Mouse (Mus musculus): ENCODE data around the gene Ptpre. TPM values are rescaled to one million over a fixed set of nuclear protein-coding genes. Genes with fewer than 3 reads are reported as not detected.

Ptpre gene
- polyA plus RNA-seq, 1 experiment from 2014 or later, result 0.77 TPM

- DNase-seq (ENCODE audit: low spot score), result no peak
Observed at GRCm38 (mm10) chr7:135578715-135579325, 41.5 kb downstream of the Ptpre start.

GRCm38 (mm10) chr7:135580306-135581091 lies 43.2 kb downstream of the Ptpre start:
- 83% methylated on average over 7 of the region's 7 CpGs for WGBS
- Histone ChIP-seq H3K9me3 (ENCODE audit: control insufficient read depth, low read length) (no peaks in the 10 kb centered on the region), H3K4me3 (ENCODE audit: low read depth, low read length) (no peak overlapping the region), H3K4me2 (ENCODE audit: low read depth, low read length, severe bottlenecking) (no peak overlapping the region), H3K36me3 (ENCODE audit: control insufficient read depth, insufficient read depth, low read length) (no peaks in the 10 kb centered on the region), H3K4me1 (replicated peaks; ENCODE audit: control insufficient read depth, insufficient read depth, low read length) (no peaks in the 10 kb centered on the region), H3K27me3 (ENCODE audit: control insufficient read depth, insufficient read depth, low read length) (no peaks in the 10 kb centered on the region), H3K9ac (ENCODE audit: low read length) (no peak overlapping the region), H3K27ac (ENCODE audit: low read depth, low read length) (no peak overlapping the region)
- no peak for DNase-seq (ENCODE audit: low spot score)
- no peak for ATAC-seq (replicated peaks; ENCODE audit: low FRiP score)

More at GRCm38 (mm10) chr7:135578715-135579325, 41.5 kb downstream of the Ptpre start:
- Histone ChIP-seq H3K4me2 (ENCODE audit: low read depth, low read length, severe bottlenecking) (no peak overlapping the region), H3K4me1 (replicated peaks; ENCODE audit: control insufficient read depth, insufficient read depth, low read length) (no peaks in the 10 kb centered on the region), H3K9ac (ENCODE audit: low read length) (no peak overlapping the region), H3K36me3 (ENCODE audit: control insufficient read depth, insufficient read depth, low read length) (no peaks in the 10 kb centered on the region), H3K27me3 (ENCODE audit: control insufficient read depth, insufficient read depth, low read length) (no peaks in the 10 kb centered on the region), H3K9me3 (ENCODE audit: control insufficient read depth, low read length) (no peaks in the 10 kb centered on the region), H3K4me3 (ENCODE audit: low read depth, low read length) (no peak overlapping the region), H3K27ac (ENCODE audit: low read depth, low read length) (no peak overlapping the region)
- 77% methylated on average over 16 of the region's 16 CpGs for WGBS
- no peak for ATAC-seq (replicated peaks; ENCODE audit: low FRiP score)

DNA sequence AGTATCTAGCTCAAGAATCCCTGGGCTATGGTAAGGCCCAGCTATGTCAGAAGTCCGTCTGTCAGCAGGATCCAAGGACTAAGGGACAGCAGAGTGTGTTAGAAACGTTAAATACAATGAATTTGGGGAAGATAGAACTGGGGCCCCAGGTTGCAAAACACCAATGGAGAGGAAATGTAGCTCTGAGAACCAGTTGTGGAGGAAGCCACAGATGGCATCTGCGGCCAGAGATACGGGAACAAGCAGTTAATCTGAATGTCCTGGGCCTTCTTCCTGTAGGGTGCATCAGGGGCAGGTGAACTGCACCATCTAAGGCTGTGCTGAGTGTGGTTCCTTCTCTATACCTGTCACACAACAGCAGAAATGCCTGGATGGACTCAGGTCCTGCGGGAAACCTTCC lies 43.8 kb downstream of the Ptpre start:
- no peak for ATAC-seq (replicated peaks; ENCODE audit: low FRiP score)

GRCm38 (mm10) chr7:135585125-135585687 lies 47.9 kb downstream of the Ptpre start:
- Histone ChIP-seq H3K27ac (ENCODE audit: low read depth, low read length) (no peak overlapping the region), H3K9me3 (ENCODE audit: control insufficient read depth, low read length) (no peaks in the 10 kb centered on the region), H3K4me1 (replicated peaks; ENCODE audit: control insufficient read depth, insufficient read depth, low read length) (no peaks in the 10 kb centered on the region), H3K9ac (ENCODE audit: low read length) (no peak overlapping the region), H3K27me3 (ENCODE audit: control insufficient read depth, insufficient read depth, low read length) (no peaks in the 10 kb centered on the region), H3K4me2 (ENCODE audit: low read depth, low read length, severe bottlenecking) (no peak overlapping the region), H3K36me3 (ENCODE audit: control insufficient read depth, insufficient read depth, low read length) (no peaks in the 10 kb centered on the region), H3K4me3 (ENCODE audit: low read depth, low read length) (no peak overlapping the region)
- DNase-seq (ENCODE audit: low spot score) (no peak), ATAC-seq (replicated peaks; ENCODE audit: low FRiP score) (no peak)
- WGBS, result 94% methylated on average over 1 of the region's 1 CpGs

More for the DNA sequence above, 43.8 kb downstream of the Ptpre start:
- no peak overlapping the region for H3K4me2 ChIP-seq (ENCODE audit: low read depth, low read length, severe bottlenecking)
- H3K4me3 ChIP-seq (ENCODE audit: low read depth, low read length), result no peak overlapping the region
- DNase-seq (ENCODE audit: low spot score), result no peak
- H3K36me3 ChIP-seq (ENCODE audit: control insufficient read depth, insufficient read depth, low read length), result no peaks in the 10 kb centered on the region
- H3K27ac ChIP-seq (ENCODE audit: low read depth, low read length), result no peak overlapping the region
- no peaks in the 10 kb centered on the region for H3K4me1 ChIP-seq (replicated peaks; ENCODE audit: control insufficient read depth, insufficient read depth, low read length)
- no peak overlapping the region for H3K9ac ChIP-seq (ENCODE audit: low read length)
- H3K27me3 ChIP-seq (ENCODE audit: control insufficient read depth, insufficient read depth, low read length), result no peaks in the 10 kb centered on the region
- no peaks in the 10 kb centered on the region for H3K9me3 ChIP-seq (ENCODE audit: control insufficient read depth, low read length)
- WGBS, result 82% methylated on average over 5 of the region's 5 CpGs

DNA sequence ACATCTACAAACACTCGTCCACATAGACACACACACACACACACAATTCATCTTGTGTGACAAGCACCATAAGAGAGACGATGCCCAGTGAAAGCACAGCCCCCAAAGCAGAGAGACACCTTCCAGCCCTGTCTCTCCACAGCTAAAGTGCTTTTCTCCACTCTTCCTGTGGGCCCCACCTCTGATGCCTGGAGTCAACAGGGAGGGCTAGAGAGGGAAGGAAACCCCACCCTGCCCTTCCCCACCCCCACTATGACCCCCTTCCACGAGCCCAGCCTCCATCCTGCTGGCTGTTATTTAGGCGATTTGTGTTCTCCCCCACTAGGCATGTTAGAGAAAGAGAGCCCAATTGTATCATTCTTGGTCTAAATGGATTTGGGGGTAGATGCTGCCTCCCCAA lies 49.1 kb downstream of the Ptpre start:
- H3K27ac ChIP-seq (ENCODE audit: low read depth, low read length), result no peak overlapping the region
- no peaks in the 10 kb centered on the region for H3K4me1 ChIP-seq (replicated peaks; ENCODE audit: control insufficient read depth, insufficient read depth, low read length)
- WGBS, result 42% methylated on average over 4 of the region's 4 CpGs

DNA sequence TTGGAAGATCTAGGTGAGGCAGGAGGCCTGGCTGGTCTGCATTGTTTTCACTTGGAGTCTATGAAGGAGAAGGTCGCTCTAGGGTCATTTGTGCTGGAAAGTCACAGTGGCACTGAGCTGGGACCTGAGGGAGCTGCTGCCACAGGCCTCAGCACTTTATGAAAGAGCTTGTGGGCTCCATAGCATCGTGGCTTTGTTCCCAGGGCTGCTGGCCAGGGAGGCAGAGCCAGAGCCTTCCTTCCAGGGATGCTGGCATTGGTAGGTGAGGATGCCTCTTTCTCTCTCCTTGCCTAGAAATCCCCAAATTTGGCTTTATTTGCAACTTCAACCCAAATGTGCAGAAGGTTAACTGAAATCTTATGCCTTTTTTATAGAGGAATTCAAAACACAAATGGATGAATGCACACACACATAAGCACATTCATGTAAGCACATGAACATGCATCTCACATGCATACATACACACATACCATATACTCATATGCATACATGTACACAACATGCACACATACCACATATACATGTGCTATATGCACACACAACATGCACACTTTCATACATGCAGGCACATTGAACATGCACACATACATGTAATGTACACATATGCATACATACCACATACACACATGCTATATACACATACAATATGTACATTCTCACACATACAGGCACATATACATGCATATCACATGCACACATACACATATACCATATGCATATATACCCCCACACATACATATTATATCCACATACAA lies 50.7 kb downstream of the Ptpre start:
- Histone ChIP-seq H3K4me1 (replicated peaks; ENCODE audit: control insufficient read depth, insufficient read depth, low read length) (no peaks in the 10 kb centered on the region), H3K9ac (ENCODE audit: low read length) (no peak overlapping the region), H3K4me3 (ENCODE audit: low read depth, low read length) (no peak overlapping the region), H3K27ac (ENCODE audit: low read depth, low read length) (no peak overlapping the region), H3K36me3 (ENCODE audit: control insufficient read depth, insufficient read depth, low read length) (no peaks in the 10 kb centered on the region), H3K4me2 (ENCODE audit: low read depth, low read length, severe bottlenecking) (no peak overlapping the region), H3K9me3 (ENCODE audit: control insufficient read depth, low read length) (no peaks in the 10 kb centered on the region), H3K27me3 (ENCODE audit: control insufficient read depth, insufficient read depth, low read length) (no peaks in the 10 kb centered on the region)
- WGBS, result 73% methylated on average over 2 of the region's 2 CpGs
- no peak for ATAC-seq (replicated peaks; ENCODE audit: low FRiP score)
- DNase-seq (ENCODE audit: low spot score), result no peak

More for the DNA sequence above, 49.1 kb downstream of the Ptpre start:
- H3K4me2 ChIP-seq (ENCODE audit: low read depth, low read length, severe bottlenecking), result no peak overlapping the region
- DNase-seq (ENCODE audit: low spot score), result no peak
- no peaks in the 10 kb centered on the region for H3K27me3 ChIP-seq (ENCODE audit: control insufficient read depth, insufficient read depth, low read length)
- H3K36me3 ChIP-seq (ENCODE audit: control insufficient read depth, insufficient read depth, low read length), result no peaks in the 10 kb centered on the region
- H3K4me3 ChIP-seq (ENCODE audit: low read depth, low read length), result no peak overlapping the region
- H3K9ac ChIP-seq (ENCODE audit: low read length), result no peak overlapping the region
- H3K9me3 ChIP-seq (ENCODE audit: control insufficient read depth, low read length), result no peaks in the 10 kb centered on the region
- no peak for ATAC-seq (replicated peaks; ENCODE audit: low FRiP score)

DNA sequence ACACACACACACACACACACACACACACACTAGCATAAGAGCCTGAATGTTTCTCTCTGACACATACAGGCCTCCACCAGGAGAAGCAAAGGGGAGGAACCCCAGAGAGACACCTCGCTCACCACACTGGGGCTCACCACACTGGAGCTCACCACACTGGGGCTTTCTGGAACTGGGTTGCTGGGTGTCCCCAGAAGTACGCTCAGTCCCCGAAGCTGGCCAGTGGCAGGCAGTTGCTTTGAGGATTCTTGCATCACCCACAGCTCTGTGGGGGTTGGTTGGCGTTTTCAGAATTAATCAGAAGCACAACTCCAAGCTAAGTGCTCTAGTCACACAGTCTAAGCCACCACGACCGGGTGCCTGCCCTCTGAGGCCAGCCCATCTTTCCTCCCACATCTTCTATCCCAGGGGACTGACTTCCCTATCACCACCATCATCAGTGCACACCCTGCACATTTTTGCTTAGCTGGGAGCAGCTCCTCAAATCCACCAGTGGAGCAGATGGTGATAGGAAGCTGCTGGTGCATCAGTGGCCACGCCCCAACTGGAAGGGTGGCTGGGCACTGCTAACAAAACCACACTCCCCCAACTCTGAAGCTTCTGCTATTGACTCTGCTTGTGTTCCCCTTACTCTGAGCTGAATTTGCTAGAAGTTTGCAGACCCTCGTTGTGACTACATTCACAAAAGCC lies 51.5 kb downstream of the Ptpre start:
- DNase-seq (ENCODE audit: low spot score) (no peak), ATAC-seq (replicated peaks; ENCODE audit: low FRiP score) (no peak)
- no peaks in the 10 kb centered on the region for H3K4me1 ChIP-seq (replicated peaks; ENCODE audit: control insufficient read depth, insufficient read depth, low read length)
- H3K27ac ChIP-seq (ENCODE audit: low read depth, low read length), result no peak overlapping the region
- no peaks in the 10 kb centered on the region for H3K36me3 ChIP-seq (ENCODE audit: control insufficient read depth, insufficient read depth, low read length)
- no peaks in the 10 kb centered on the region for H3K9me3 ChIP-seq (ENCODE audit: control insufficient read depth, low read length)
- no peaks in the 10 kb centered on the region for H3K27me3 ChIP-seq (ENCODE audit: control insufficient read depth, insufficient read depth, low read length)
- no peak overlapping the region for H3K9ac ChIP-seq (ENCODE audit: low read length)
- H3K4me2 ChIP-seq (ENCODE audit: low read depth, low read length, severe bottlenecking), result no peak overlapping the region
- no peak overlapping the region for H3K4me3 ChIP-seq (ENCODE audit: low read depth, low read length)
- WGBS, result 72% methylated on average over 8 of the region's 8 CpGs

- Histone ChIP-seq H3K36me3 (ENCODE audit: control insufficient read depth, insufficient read depth, low read length) (no peaks in the 10 kb centered on the region), H3K9me3 (ENCODE audit: control insufficient read depth, low read length) (no peaks in the 10 kb centered on the region), H3K27me3 (ENCODE audit: control insufficient read depth, insufficient read depth, low read length) (no peaks in the 10 kb centered on the region), H3K9ac (ENCODE audit: low read length) (no peak overlapping the region), H3K4me3 (ENCODE audit: low read depth, low read length) (no peak overlapping the region), H3K4me1 (replicated peaks; ENCODE audit: control insufficient read depth, insufficient read depth, low read length) (no peaks in the 10 kb centered on the region), H3K4me2 (ENCODE audit: low read depth, low read length, severe bottlenecking) (no peak overlapping the region), H3K27ac (ENCODE audit: low read depth, low read length) (no peak overlapping the region)
- ATAC-seq (replicated peaks; ENCODE audit: low FRiP score) (no peak), DNase-seq (ENCODE audit: low spot score) (no peak)
- 87% methylated on average over 2 of the region's 2 CpGs for WGBS
Observed at GRCm38 (mm10) chr7:135591461-135591860, 54.2 kb downstream of the Ptpre start.

All from forebrain, embryonic 11.5 days (tissue).